Mouse (Mus musculus) embryo, embryonic 11 days (tissue): ENCODE measurements around the gene Otop2.

Experiments used
- DNase-seq: peaks from one replicate; pipeline ENCODE4 v3.0.0-alpha.2; 2015

Otop2 gene

GRCm38 (mm10) chr11:115353375-115353774 is 46.4 kb downstream of the Otop2 start:
- DNase-seq: no peak

GRCm38 (mm10) chr11:115354183-115354582 is 47.2 kb downstream of the Otop2 start:
- DNase-seq: peak; percentile 87

- DNase-seq: peak; percentile 88
Measured at GRCm38 (mm10) chr11:115358468-115358867, 51.5 kb downstream of the Otop2 start.

GRCm38 (mm10) chr11:115359293-115359692 is 52.3 kb downstream of the Otop2 start:
- no peak for DNase-seq

GRCm38 (mm10) chr11:115359726-115360125 is 52.8 kb downstream of the Otop2 start:
- no peak for DNase-seq

GRCm38 (mm10) chr11:115364136-115364535 is 57.2 kb downstream of the Otop2 start:
- DNase-seq: no peak

- DNase-seq: no peak
Measured at GRCm38 (mm10) chr11:115366039-115366705, 59.2 kb downstream of the Otop2 start.

- DNase-seq: peak; percentile 49
Measured at GRCm38 (mm10) chr11:115366706-115367394, 59.9 kb downstream of the Otop2 start.

GRCm38 (mm10) chr11:115367395-115367944 is 60.5 kb downstream of the Otop2 start, which contains the start of gene Hid1:
Gene Hid1 (minus strand): TSS chr11:115367756.
- DNase-seq: peak; percentile 86

GRCm38 (mm10) chr11:115370368-115370767 is 63.4 kb downstream of the Otop2 start:
- DNase-seq: no peak

- no peak for DNase-seq
Measured at GRCm38 (mm10) chr11:115371354-115371753, 64.4 kb downstream of the Otop2 start.

- no peak for DNase-seq
Measured at GRCm38 (mm10) chr11:115372015-115372414, 65.1 kb downstream of the Otop2 start.

GRCm38 (mm10) chr11:115372737-115373136 is 65.8 kb downstream of the Otop2 start:
- no peak for DNase-seq

- DNase-seq: peak; percentile 71
Measured at GRCm38 (mm10) chr11:115373805-115374694, 67.1 kb downstream of the Otop2 start.

- DNase-seq: no peak
Measured at GRCm38 (mm10) chr11:115374695-115375425, 67.9 kb downstream of the Otop2 start.

GRCm38 (mm10) chr11:115376722-115377121 is 69.8 kb downstream of the Otop2 start:
- no peak for DNase-seq

GRCm38 (mm10) chr11:115377254-115377653 is 70.3 kb downstream of the Otop2 start:
- no peak for DNase-seq

GRCm38 (mm10) chr11:115377854-115378253 is 70.9 kb downstream of the Otop2 start:
- DNase-seq: no peak

- peak; percentile 54 for DNase-seq
Measured at GRCm38 (mm10) chr11:115381276-115381675, 74.3 kb downstream of the Otop2 start.
